In genomic region chr9:30448459-30448858, GRCm38 (mm10) we compare ENCODE assay signal across 8 mouse cellular contexts. TPM values are rescaled to one million over a fixed set of nuclear protein-coding genes. Genes with fewer than 3 reads are reported as not detected.
DNase-seq lines count a peak whose midpoint lies in the region; ATAC-seq and TF ChIP-seq lines count a peak whose summit lies in the region.

No protein-coding gene starts in this region.

- H3K27ac ChIP-seq in cerebellum, adult 2 months (ENCODE audit: insufficient read depth, low read length): no peak overlapping the region
- H3K27ac ChIP-seq in midbrain, embryonic 16.5 days (ENCODE audit: low read length): no peak overlapping the region

- peak in 1 of 2 experiments; percentile 21 for DNase-seq in cerebellum, adult 2 months
- no peak for DNase-seq in cerebellum, adult 8-10 months
- DNase-seq in left cerebral cortex, postnatal 14 days (ENCODE audit: low spot score in 2 of 2): peak; percentile 69 to 77
- DNase-seq in left cerebral cortex, adult 11 months (ENCODE audit: low spot score): no peak
- DNase-seq in adipocyte (ENCODE audit: low spot score): peak; percentile 67
- DNase-seq in heart, postnatal 4 days: peak; percentile 51
- no peak for DNase-seq in thymus, postnatal 36 days

- peak; percentile 23; the same call in 1 of the 2 replicates for TF ChIP-seq CTCF in cerebellum, adult 2 months (IDR thresholded peaks at IDR 0.05; ENCODE audit: borderline replicate concordance, insufficient read depth, low read depth, low read length)

- WGBS in cerebellum, adult 2 months: 45% methylated on average over 4 of the region's 4 CpGs
- 38% methylated on average over 4 of the region's 4 CpGs for WGBS in midbrain, embryonic 16.5 days

- ATAC-seq in midbrain, embryonic 16.5 days: peak; percentile 73; the same call in 1 of the 2 replicates

- no peak overlapping the region for H3K4me2 ChIP-seq in midbrain, embryonic 16.5 days (ENCODE audit: low read length)

- no peak for TF ChIP-seq POLR2A in cerebellum, adult 2 months (IDR thresholded peaks at IDR 0.05; ENCODE audit: borderline replicate concordance, insufficient read depth, low read length)

- H3K9me3 ChIP-seq in midbrain, embryonic 16.5 days (replicated peaks; ENCODE audit: control insufficient read depth, low read length, poor library complexity, severe bottlenecking): no peaks in the 10 kb centered on the region

- intact Hi-C loops in left cerebral cortex, postnatal 14 days (cut with DNase I): loop anchor here (2.0 to 5.0 kb wide), 2 partner anchors 492 to 634 kb away; no protein-coding TSS in a partner anchor

- no peaks in the 10 kb centered on the region for H3K27me3 ChIP-seq in cerebellum, adult 2 months (ENCODE audit: control insufficient read depth, insufficient read depth, low read length)
- no peaks in the 10 kb centered on the region for H3K27me3 ChIP-seq in midbrain, embryonic 16.5 days (ENCODE audit: control insufficient read depth, insufficient read depth, low read depth, low read length)

- H3K36me3 ChIP-seq in midbrain, embryonic 16.5 days (ENCODE audit: control insufficient read depth, insufficient read depth, low read length): peaks cover 4% of the 10 kb centered on the region; the same call in 1 of the 2 replicates

- no peak overlapping the region for H3K9ac ChIP-seq in midbrain, embryonic 16.5 days (ENCODE audit: low read depth, low read length)

- H3K4me1 ChIP-seq in cerebellum, adult 2 months (ENCODE audit: control insufficient read depth, insufficient read depth, low read length): no peaks in the 10 kb centered on the region
- no peaks in the 10 kb centered on the region for H3K4me1 ChIP-seq in midbrain, embryonic 16.5 days (ENCODE audit: control insufficient read depth, insufficient read depth, low read length)

- no peak overlapping the region for H3K4me3 ChIP-seq in cerebellum, adult 2 months (replicated peaks; ENCODE audit: insufficient read depth, low read depth, low read length)
- no peak overlapping the region for H3K4me3 ChIP-seq in midbrain, embryonic 16.5 days (ENCODE audit: low read depth, low read length)

RNA-seq across cellular contexts. Expression of gene Snx19, which starts 21.6 kb away (rescaled TPM):
- polyA plus RNA-seq in cerebellum, adult 2 months (2012; rRNA removed): 38.2 and 39.8 TPM in 2 replicates
- 10 to 100 TPM; 38.4 to 38.5 TPM for total RNA-seq in left cerebral cortex, postnatal 14 days (2021)
- total RNA-seq in heart, postnatal 4 days (2021): 10 to 100 TPM; 27.4 to 29.7 TPM
- 23.2 and 24.5 TPM in 2 replicates for polyA plus RNA-seq in midbrain, embryonic 16.5 days (2015; fragmentation: Nextera tagmentation; extraction: Ambion mirVana)

Comparison
In these comparisons a context has a peak if more than half of its experiments do, and no peak if none do; other contexts are left out.
1. DNase-seq: peak in left cerebral cortex, postnatal 14 days (2 of 2), adipocyte (single experiment) and heart, postnatal 4 days (single experiment); none in cerebellum, adult 8-10 months (single experiment), left cerebral cortex, adult 11 months (single experiment) and thymus, postnatal 36 days (0 of 2).